Mouse (Mus musculus) CD4-positive, CD25-positive, alpha-beta regulatory T cell (primary cell): ENCODE data around the gene Npy5r. TPM values are rescaled to one million over a fixed set of nuclear protein-coding genes. Genes with fewer than 3 reads are reported as not detected.

Source experiments
- polyA plus RNA-seq: library from polyadenylated mRNA; unstranded; fragments of 100-300 nt; shearing (Covaris generic); gene quantifications from one replicate; pipeline ENCODE4 v1.2.1, GENCODE M21; 2017

Npy5r gene
- polyA plus RNA-seq = not detected

DNA sequence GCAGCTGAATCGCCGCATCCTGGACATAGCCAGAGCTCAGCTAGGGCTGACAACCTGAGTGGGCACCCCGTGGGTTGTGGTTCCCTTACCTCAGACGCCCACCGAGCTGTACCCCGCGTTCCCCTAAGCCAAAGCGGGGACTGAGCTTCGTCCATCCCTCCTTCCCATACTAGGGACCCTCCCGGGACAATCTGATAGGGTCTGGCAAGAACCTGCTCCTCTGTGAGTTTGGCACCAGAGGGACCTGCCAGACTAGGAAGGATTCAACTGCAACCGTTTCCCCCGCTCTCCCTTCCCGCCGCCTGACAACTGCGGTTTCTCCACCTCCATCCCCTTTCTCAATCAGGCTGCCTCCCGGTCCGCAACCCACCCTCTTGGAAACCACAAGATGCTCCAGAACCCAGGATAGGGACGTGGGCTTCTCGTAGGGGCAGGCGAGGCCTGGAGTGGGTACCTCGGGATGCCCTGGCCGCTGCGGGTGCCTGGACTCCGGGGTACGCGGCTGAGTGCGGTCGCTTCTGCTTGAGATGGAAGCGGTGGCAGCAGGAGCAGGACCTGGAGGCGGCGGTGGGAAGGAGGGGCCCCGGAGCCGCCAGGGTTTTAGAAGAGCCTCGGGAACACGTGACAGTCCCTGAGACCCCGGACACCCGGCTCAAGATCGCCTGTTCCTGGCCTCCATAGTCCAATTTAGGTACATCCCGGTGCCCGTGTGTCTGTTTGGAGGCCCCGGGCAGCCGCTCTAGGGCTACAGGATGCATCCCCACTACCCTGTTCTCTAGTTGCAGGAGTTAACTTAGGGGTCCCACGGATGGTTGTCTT lies at the start of gene Npy5r:
Npy5r (minus strand) TSS at position 618 of the 819 bp plus-strand sequence.

DNA sequence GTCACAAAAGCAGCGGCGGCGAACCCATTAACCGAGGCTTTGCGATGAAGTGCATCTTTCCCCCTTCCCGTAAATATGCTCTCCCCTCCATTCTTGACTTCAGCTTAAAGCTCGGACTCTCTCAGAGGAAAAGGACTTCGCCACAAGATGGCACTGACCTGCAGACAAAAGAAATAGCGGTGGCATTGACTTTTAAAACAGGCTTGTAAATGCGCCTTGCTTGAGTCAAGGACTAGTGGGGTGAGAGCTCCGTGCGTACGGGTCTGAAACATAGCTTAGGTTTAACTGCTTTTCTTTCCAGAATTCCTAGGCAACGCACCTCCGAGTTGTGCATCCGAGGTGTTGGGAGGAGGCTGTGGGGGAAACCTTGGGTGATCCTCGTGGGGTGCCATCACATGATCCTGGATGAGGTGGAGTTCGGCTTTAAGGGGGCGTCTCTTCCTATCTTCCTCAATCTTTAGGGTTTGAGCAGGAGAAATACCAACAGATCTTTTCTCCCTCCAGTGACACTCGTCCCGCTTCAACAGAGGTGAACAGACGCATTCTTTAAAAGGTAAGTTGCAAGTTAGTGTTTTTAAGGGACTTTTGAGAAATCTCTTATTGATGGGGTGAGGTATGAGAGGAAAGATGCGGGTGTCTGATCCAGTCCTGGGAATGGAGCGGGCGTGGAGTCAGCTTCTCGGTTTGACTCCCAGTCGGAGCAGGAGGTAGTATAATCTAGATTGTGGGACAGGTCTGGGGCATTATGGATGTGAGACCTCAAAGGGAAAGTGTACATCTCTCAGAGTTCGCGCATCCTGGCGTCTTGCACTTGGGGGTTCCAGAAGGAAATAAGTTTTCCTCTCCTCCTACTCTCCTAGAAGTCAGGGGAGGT lies 9.3 kb upstream of the Npy5r start, which contains the start of gene Npy1r:
Npy1r (plus strand) TSS at position 223 of the 874 bp plus-strand sequence.

Other genes starting within 250 kb of the Npy5r start
- gene Tma16, start 201.6 kb downstream of the Npy5r start, polyA plus RNA-seq = 11.6 TPM
- not detected for gene Tktl2, start 176.4 kb downstream of the Npy5r start, polyA plus RNA-seq
- not detected for gene Npy1r, start 9.1 kb upstream of the Npy5r start, polyA plus RNA-seq
- gene Naf1, start 172.1 kb upstream of the Npy5r start, polyA plus RNA-seq = 3.9 TPM